Mouse (Mus musculus): ENCODE measurements around the gene D17H6S53E.

DNA sequence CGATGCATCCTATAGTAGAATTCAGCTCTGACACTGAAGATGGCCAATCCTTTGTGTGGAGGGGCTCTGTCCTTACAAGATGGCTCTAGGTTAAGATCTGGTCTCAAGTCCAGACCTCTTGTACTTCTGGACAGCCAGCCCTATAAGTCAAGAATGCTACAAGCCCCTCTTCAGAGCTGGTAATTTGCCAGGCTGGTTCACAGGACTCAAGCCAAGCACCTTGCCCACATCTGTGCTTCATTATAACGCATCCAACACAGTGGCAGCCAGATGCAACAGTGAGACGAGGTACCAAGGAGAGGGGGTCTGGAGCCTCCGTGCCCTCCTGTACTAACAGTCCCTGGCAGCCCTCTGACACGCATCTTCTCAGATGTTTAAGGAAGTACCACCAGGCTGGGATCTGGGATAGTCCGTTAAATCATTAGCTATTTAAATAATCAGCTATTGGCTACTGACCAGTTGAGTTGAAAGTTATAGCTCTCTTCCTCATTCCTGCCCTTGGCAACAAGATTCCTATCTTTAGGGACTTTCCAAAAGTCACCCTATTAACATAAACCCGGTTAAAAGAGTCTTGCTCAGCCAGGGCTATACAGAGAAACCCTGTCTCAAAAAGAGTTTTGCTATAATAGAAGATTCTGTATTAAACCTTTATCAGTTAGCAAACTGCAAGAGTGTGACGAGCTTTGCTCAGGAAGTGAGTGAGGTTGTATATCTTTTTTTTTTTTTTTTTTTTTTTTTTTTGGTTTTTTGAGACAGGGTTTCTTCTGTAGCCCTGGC lies 48.2 kb downstream of the D17H6S53E start:
- TF ChIP-seq CTCF (IDR thresholded peaks at IDR 0.05; ENCODE audit: low read depth, low read length): no peak
- TF ChIP-seq POLR2A (IDR thresholded peaks at IDR 0.05; ENCODE audit: insufficient read depth, low read length): no peak
- TF ChIP-seq EP300 (IDR thresholded peaks at IDR 0.05; ENCODE audit: insufficient read depth, low read depth, low read length): no peak
